Mouse (Mus musculus): Measurements from ENCODE around the gene Nlgn1. TPM values are rescaled to one million over a fixed set of nuclear protein-coding genes. Genes with fewer than 3 reads are reported as not detected.

Nlgn1 gene
- total RNA-seq, 1 experiment, result 0.04 TPM

DNA sequence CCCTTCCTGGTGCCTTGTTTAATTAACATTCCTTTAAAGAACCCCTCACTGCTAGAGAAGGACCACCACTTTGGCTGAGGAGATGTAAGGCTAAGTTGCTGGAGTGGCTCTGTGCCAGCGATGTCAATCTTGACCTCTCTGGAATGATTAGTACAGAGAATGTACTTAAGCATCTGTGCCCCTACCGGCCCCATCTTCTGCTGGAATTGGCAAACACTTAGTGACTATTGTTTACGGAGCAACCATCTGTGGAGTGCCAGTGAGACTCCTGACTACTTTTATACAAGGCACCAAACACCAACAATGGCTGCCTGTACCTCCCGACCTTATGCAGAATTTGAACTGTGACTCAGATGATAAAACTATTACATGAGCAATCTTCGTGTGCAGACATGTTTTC, 186.8 kb downstream of the Nlgn1 start:
- no peak overlapping the region for H3K9ac ChIP-seq (ENCODE audit: insufficient read depth, low read depth, low read length, poor library complexity, severe bottlenecking)
- DNase-seq (ENCODE audit: low read depth, low spot score), result no peak
- no peaks in the 10 kb centered on the region for H3K9me3 ChIP-seq (ENCODE audit: control insufficient read depth, insufficient read depth, low read depth, low read length)
- H3K4me1 ChIP-seq (ENCODE audit: control insufficient read depth in 2 of 2, insufficient read depth in 2 of 2, low read length in 2 of 2, poor library complexity in 1 of 2), result no peaks in the 10 kb centered on the region
- TF ChIP-seq CHD2 (IDR thresholded peaks at IDR 0.05; ENCODE audit: low read depth, low read length) (no peak), HCFC1 (IDR thresholded peaks at IDR 0.05; ENCODE audit: borderline replicate concordance, insufficient read depth, low read length) (no peak), MAFK (IDR thresholded peaks at IDR 0.05; ENCODE audit: insufficient read depth, low read depth, low read length) (no peak), ZC3H11A (IDR thresholded peaks at IDR 0.05; ENCODE audit: borderline replicate concordance, low read depth, low read length) (no peak), ZNF384 (IDR thresholded peaks at IDR 0.05; ENCODE audit: low read depth, low read length) (no peak)
- no peaks in the 10 kb centered on the region for H3K36me3 ChIP-seq (ENCODE audit: control insufficient read depth, insufficient read depth, low read length, poor library complexity, severe bottlenecking)
- H3K27ac ChIP-seq (ENCODE audit: insufficient read depth, low read depth, low read length, poor library complexity, severe bottlenecking), result no peak overlapping the region
- in situ Hi-C loops (cut with MboI; ENCODE audit: low sequenced_read_pairs in 2 of 2, unreplicated experiment in 2 of 2), result no loop called here
- no peak overlapping the region for H3K4me3 ChIP-seq (ENCODE audit: insufficient read depth in 1 of 2, low read depth in 1 of 2, low read length in 2 of 2, poor library complexity in 1 of 2, severe bottlenecking in 1 of 2)

DNA sequence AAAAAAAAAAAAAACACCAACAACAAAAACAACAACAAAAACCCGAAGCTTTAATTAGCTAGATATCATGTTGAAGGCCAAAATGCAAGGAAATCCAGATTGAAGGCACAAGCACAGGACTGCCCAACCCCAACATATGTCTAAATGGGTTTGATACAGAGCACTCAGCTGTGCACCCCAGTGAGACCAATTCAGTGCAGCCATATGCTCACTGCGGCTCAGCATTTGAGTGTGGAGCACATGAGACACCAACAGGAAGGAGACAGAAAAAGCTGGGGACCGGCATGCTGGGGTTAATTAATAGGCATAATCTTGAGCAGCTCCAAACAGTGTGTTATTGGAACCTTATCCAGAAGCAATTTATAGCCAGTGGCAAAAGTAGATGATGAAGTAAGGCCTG, 190.7 kb downstream of the Nlgn1 start:
- in situ Hi-C loops (cut with MboI; ENCODE audit: low sequenced_read_pairs in 2 of 2, unreplicated experiment in 2 of 2), result no loop called here
- H3K36me3 ChIP-seq (ENCODE audit: control insufficient read depth, insufficient read depth, low read length, poor library complexity, severe bottlenecking), result no peaks in the 10 kb centered on the region
- no peak for DNase-seq (ENCODE audit: low read depth, low spot score)
- H3K9ac ChIP-seq (ENCODE audit: insufficient read depth, low read depth, low read length, poor library complexity, severe bottlenecking), result no peak overlapping the region
- no peak overlapping the region for H3K4me3 ChIP-seq (ENCODE audit: insufficient read depth in 1 of 2, low read depth in 1 of 2, low read length in 2 of 2, poor library complexity in 1 of 2, severe bottlenecking in 1 of 2)
- no peaks in the 10 kb centered on the region for H3K9me3 ChIP-seq (ENCODE audit: control insufficient read depth, insufficient read depth, low read depth, low read length)
- H3K27ac ChIP-seq (ENCODE audit: insufficient read depth, low read depth, low read length, poor library complexity, severe bottlenecking), result no peak overlapping the region
- TF ChIP-seq MAFK (IDR thresholded peaks at IDR 0.05; ENCODE audit: insufficient read depth, low read depth, low read length), result no peak
- TF ChIP-seq CHD2 (IDR thresholded peaks at IDR 0.05; ENCODE audit: low read depth, low read length), result no peak
- no peak for TF ChIP-seq ZNF384 (IDR thresholded peaks at IDR 0.05; ENCODE audit: low read depth, low read length)
- no peak for TF ChIP-seq HCFC1 (IDR thresholded peaks at IDR 0.05; ENCODE audit: borderline replicate concordance, insufficient read depth, low read length)
- no peak for TF ChIP-seq ZC3H11A (IDR thresholded peaks at IDR 0.05; ENCODE audit: borderline replicate concordance, low read depth, low read length)
- H3K4me1 ChIP-seq (ENCODE audit: control insufficient read depth in 2 of 2, insufficient read depth in 2 of 2, low read length in 2 of 2, poor library complexity in 1 of 2), result no peaks in the 10 kb centered on the region

DNA sequence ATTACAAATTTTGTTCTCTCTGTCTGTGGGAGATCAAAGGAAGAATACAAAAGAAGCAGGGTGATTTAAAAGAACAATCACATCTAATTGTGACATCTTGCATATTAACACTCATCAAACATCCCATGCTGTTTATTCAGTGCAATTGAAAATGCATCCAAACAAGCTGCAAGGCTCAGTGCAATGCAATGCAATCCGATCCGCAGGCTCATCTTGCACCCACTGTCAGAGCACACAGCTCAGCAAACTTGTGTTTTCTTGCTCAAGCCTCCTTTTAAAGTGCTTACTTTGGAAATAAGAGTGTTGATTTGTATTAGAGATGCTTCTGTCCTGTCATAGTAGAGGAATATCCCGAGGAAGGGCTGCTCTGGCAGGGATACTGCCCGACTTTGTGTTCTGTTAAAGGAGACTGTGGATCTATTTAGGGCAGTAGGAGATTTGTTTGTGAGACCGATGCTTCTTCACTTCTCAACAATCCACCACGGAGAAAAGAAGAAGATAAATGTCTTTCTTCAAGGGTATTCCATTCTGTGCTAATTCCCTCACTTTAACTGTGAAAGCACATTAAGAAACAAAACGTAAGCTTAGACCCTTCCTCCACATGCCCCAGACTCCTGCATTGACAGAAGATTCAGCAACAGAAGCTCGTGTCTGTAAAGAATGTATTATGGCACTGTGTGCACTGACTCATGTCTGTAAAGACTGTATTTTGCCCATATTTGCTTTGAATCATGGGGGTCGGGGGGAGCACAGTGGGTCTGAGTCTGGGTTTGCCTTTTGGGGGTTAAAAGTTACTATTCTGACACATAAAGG, 197.2 kb downstream of the Nlgn1 start:
- H3K36me3 ChIP-seq (ENCODE audit: control insufficient read depth, insufficient read depth, low read length, poor library complexity, severe bottlenecking), result no peaks in the 10 kb centered on the region
- in situ Hi-C loops (cut with MboI; ENCODE audit: low sequenced_read_pairs in 2 of 2, unreplicated experiment in 2 of 2), result no loop called here
- no peak for TF ChIP-seq MAFK (IDR thresholded peaks at IDR 0.05; ENCODE audit: insufficient read depth, low read depth, low read length)
- no peak for TF ChIP-seq CHD2 (IDR thresholded peaks at IDR 0.05; ENCODE audit: low read depth, low read length)
- no peak for TF ChIP-seq HCFC1 (IDR thresholded peaks at IDR 0.05; ENCODE audit: borderline replicate concordance, insufficient read depth, low read length)
- no peak for TF ChIP-seq ZC3H11A (IDR thresholded peaks at IDR 0.05; ENCODE audit: borderline replicate concordance, low read depth, low read length)
- TF ChIP-seq ZNF384 (IDR thresholded peaks at IDR 0.05; ENCODE audit: low read depth, low read length), result no peak
- H3K4me1 ChIP-seq (ENCODE audit: control insufficient read depth in 2 of 2, insufficient read depth in 2 of 2, low read length in 2 of 2, poor library complexity in 1 of 2), result no peaks in the 10 kb centered on the region
- H3K9me3 ChIP-seq (ENCODE audit: control insufficient read depth, insufficient read depth, low read depth, low read length), result no peaks in the 10 kb centered on the region
- H3K4me3 ChIP-seq (ENCODE audit: insufficient read depth in 1 of 2, low read depth in 1 of 2, low read length in 2 of 2, poor library complexity in 1 of 2, severe bottlenecking in 1 of 2), result no peak overlapping the region
- no peak for DNase-seq (ENCODE audit: low read depth, low spot score)
- H3K27ac ChIP-seq (ENCODE audit: insufficient read depth, low read depth, low read length, poor library complexity, severe bottlenecking), result no peak overlapping the region
- H3K9ac ChIP-seq (ENCODE audit: insufficient read depth, low read depth, low read length, poor library complexity, severe bottlenecking), result no peak overlapping the region

DNA sequence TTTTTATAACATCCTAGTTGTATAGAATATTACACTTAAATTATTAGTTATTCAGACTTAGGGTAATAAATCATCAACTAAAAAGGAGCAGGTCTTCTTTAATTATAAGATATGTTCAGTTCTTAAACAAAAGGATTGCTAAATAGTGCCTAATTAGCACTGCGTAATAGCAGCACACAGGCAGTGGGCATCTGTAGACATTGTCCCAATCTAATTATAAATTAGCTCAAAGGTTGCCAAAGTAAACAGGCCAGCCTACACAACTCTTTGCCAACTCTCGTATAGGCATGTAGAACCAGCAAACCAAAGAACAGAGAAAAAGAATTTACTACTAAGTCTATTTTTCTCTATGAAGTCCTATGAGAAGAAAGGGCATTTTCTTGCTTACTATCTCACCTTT, 201.3 kb downstream of the Nlgn1 start:
- H3K27ac ChIP-seq (ENCODE audit: insufficient read depth, low read depth, low read length, poor library complexity, severe bottlenecking), result no peak overlapping the region
- DNase-seq (ENCODE audit: low read depth, low spot score), result no peak
- H3K36me3 ChIP-seq (ENCODE audit: control insufficient read depth, insufficient read depth, low read length, poor library complexity, severe bottlenecking), result no peaks in the 10 kb centered on the region
- in situ Hi-C loops (cut with MboI; ENCODE audit: low sequenced_read_pairs in 2 of 2, unreplicated experiment in 2 of 2), result no loop called here
- H3K4me1 ChIP-seq (ENCODE audit: control insufficient read depth in 2 of 2, insufficient read depth in 2 of 2, low read length in 2 of 2, poor library complexity in 1 of 2), result no peaks in the 10 kb centered on the region
- no peak overlapping the region for H3K4me3 ChIP-seq (ENCODE audit: insufficient read depth in 1 of 2, low read depth in 1 of 2, low read length in 2 of 2, poor library complexity in 1 of 2, severe bottlenecking in 1 of 2)
- H3K9me3 ChIP-seq (ENCODE audit: control insufficient read depth, insufficient read depth, low read depth, low read length), result no peaks in the 10 kb centered on the region
- no peak overlapping the region for H3K9ac ChIP-seq (ENCODE audit: insufficient read depth, low read depth, low read length, poor library complexity, severe bottlenecking)
- TF ChIP-seq ZC3H11A (IDR thresholded peaks at IDR 0.05; ENCODE audit: borderline replicate concordance, low read depth, low read length) (no peak), CHD2 (IDR thresholded peaks at IDR 0.05; ENCODE audit: low read depth, low read length) (no peak), MAFK (IDR thresholded peaks at IDR 0.05; ENCODE audit: insufficient read depth, low read depth, low read length) (no peak), ZNF384 (IDR thresholded peaks at IDR 0.05; ENCODE audit: low read depth, low read length) (no peak), HCFC1 (IDR thresholded peaks at IDR 0.05; ENCODE audit: borderline replicate concordance, insufficient read depth, low read length) (no peak)
